ENCODE assay signal across 26 mouse cellular contexts in genomic region chr17:43136720-43137119, GRCm38 (mm10).
A peak's percentile ranks its signal among the peaks of the same experiment; 100 is the strongest.
DNase-seq lines count a peak whose midpoint lies in the region; ATAC-seq and TF ChIP-seq lines count a peak whose summit lies in the region.
"Had no signal": no experiment of that assay in that cellular context is flagged by ENCODE, and none has a peak within 500 bp of the region (broad histone marks: within the 10 kb centered on the region; RNA-seq: fewer than 3 reads in every experiment).

No protein-coding gene starts in this region.

- no peak overlapping the region for H3K9ac ChIP-seq in forebrain, postnatal 0 days
- no peak overlapping the region for H3K9ac ChIP-seq in forebrain, embryonic 11.5 days (ENCODE audit: low read length)
- no peak overlapping the region for H3K9ac ChIP-seq in midbrain, embryonic 14.5 days (replicated peaks; ENCODE audit: low read length)
- no peak overlapping the region for H3K9ac ChIP-seq in midbrain, embryonic 16.5 days (ENCODE audit: low read depth, low read length)
- H3K9ac ChIP-seq: embryonic facial prominence, embryonic 13.5 days; heart, embryonic 12.5 days; liver, embryonic 14.5 days; lung, embryonic 14.5 days; neural tube, embryonic 12.5 days had no signal

- no peaks in the 10 kb centered on the region for H3K9me3 ChIP-seq in forebrain, postnatal 0 days (ENCODE audit: low read length)
- H3K9me3 ChIP-seq in forebrain, embryonic 11.5 days (ENCODE audit: control insufficient read depth, low read length) = no peaks in the 10 kb centered on the region
- H3K9me3 ChIP-seq in midbrain, embryonic 14.5 days (ENCODE audit: control insufficient read depth, low read length) = no peaks in the 10 kb centered on the region
- no peaks in the 10 kb centered on the region for H3K9me3 ChIP-seq in midbrain, embryonic 10.5 days (replicated peaks)
- no peaks in the 10 kb centered on the region for H3K9me3 ChIP-seq in midbrain, embryonic 16.5 days (replicated peaks; ENCODE audit: control insufficient read depth, low read length, poor library complexity, severe bottlenecking)
- H3K9me3 ChIP-seq: embryonic facial prominence, embryonic 13.5 days; forebrain, embryonic 10.5 days; heart, embryonic 12.5 days; neural tube, embryonic 12.5 days had no signal

- DNase-seq in forebrain, postnatal 0 days = peak; percentile 13
- DNase-seq in forebrain, embryonic 11.5 days (ENCODE audit: low spot score) = no peak
- peak; percentile 13 for DNase-seq in midbrain, embryonic 14.5 days
- DNase-seq in midbrain, embryonic 10.5 days (ENCODE audit: low spot score) = no peak
- no peak for DNase-seq in kidney, adult 11 months
- DNase-seq: adrenal gland, adult 2 months; adrenal gland, postnatal 36 days; B cell, adult 2 months; cerebellum, adult 2 months; gastrocnemius, adult 2 months; gastrocnemius, postnatal 36 days; heart, adult 18-20 months; kidney, adult 9 months; kidney, postnatal 10 days; layer of hippocampus, adult 9-11 months; liver; lung, embryonic 14.5 days; lung, postnatal 14 days; right cerebral cortex, postnatal 4 days had no signal

- H3K27me3 ChIP-seq in forebrain, postnatal 0 days (ENCODE audit: insufficient read depth, low read length) = no peaks in the 10 kb centered on the region
- no peaks in the 10 kb centered on the region for H3K27me3 ChIP-seq in forebrain, embryonic 11.5 days (ENCODE audit: control insufficient read depth, insufficient read depth, low read length)
- H3K27me3 ChIP-seq in midbrain, embryonic 14.5 days (ENCODE audit: control insufficient read depth, insufficient read depth, low read length) = no peaks in the 10 kb centered on the region
- no peaks in the 10 kb centered on the region for H3K27me3 ChIP-seq in midbrain, embryonic 10.5 days (ENCODE audit: low read depth, poor library complexity, severe bottlenecking)
- no peaks in the 10 kb centered on the region for H3K27me3 ChIP-seq in midbrain, embryonic 16.5 days (ENCODE audit: control insufficient read depth, insufficient read depth, low read depth, low read length)
- H3K27me3 ChIP-seq: embryonic facial prominence, embryonic 13.5 days; heart, embryonic 12.5 days; neural tube, embryonic 12.5 days had no signal

- TF ChIP-seq CTCF in forebrain, postnatal 0 days (IDR thresholded peaks at IDR 0.05; ENCODE audit: low read depth) = no peak

- H3K36me3 ChIP-seq in forebrain, postnatal 0 days (ENCODE audit: insufficient read depth) = no peaks in the 10 kb centered on the region
- H3K36me3 ChIP-seq in forebrain, embryonic 11.5 days (ENCODE audit: control insufficient read depth, insufficient read depth, low read length) = no peaks in the 10 kb centered on the region
- H3K36me3 ChIP-seq in midbrain, embryonic 14.5 days (ENCODE audit: control insufficient read depth, insufficient read depth, low read length) = no peaks in the 10 kb centered on the region
- no peaks in the 10 kb centered on the region for H3K36me3 ChIP-seq in midbrain, embryonic 10.5 days
- H3K36me3 ChIP-seq in midbrain, embryonic 16.5 days (ENCODE audit: control insufficient read depth, insufficient read depth, low read length) = no peaks in the 10 kb centered on the region
- H3K36me3 ChIP-seq: embryonic facial prominence, embryonic 13.5 days; forebrain, embryonic 10.5 days; heart, embryonic 12.5 days; neural tube, embryonic 12.5 days had no signal

- H3K27ac ChIP-seq in forebrain, postnatal 0 days (ENCODE audit: low read depth, low read length) = no peak overlapping the region
- no peak overlapping the region for H3K27ac ChIP-seq in forebrain, embryonic 11.5 days (ENCODE audit: low read depth, low read length)
- no peak overlapping the region for H3K27ac ChIP-seq in midbrain, embryonic 14.5 days (replicated peaks; ENCODE audit: low read depth, low read length)
- no peak overlapping the region for H3K27ac ChIP-seq in midbrain, embryonic 10.5 days (replicated peaks)
- H3K27ac ChIP-seq in midbrain, embryonic 16.5 days (ENCODE audit: low read length) = no peak overlapping the region
- H3K27ac ChIP-seq: embryonic facial prominence, embryonic 13.5 days; forebrain, embryonic 10.5 days; gastrocnemius, adult 2 months; liver, embryonic 14.5 days; neural tube, embryonic 12.5 days had no signal

- H3K4me3 ChIP-seq in forebrain, postnatal 0 days (ENCODE audit: low read depth, low read length) = no peak overlapping the region
- no peak overlapping the region for H3K4me3 ChIP-seq in forebrain, embryonic 11.5 days (ENCODE audit: low read depth, low read length)
- H3K4me3 ChIP-seq in midbrain, embryonic 14.5 days (replicated peaks; ENCODE audit: low read depth, low read length) = no peak overlapping the region
- no peak overlapping the region for H3K4me3 ChIP-seq in midbrain, embryonic 10.5 days
- H3K4me3 ChIP-seq in midbrain, embryonic 16.5 days (ENCODE audit: low read depth, low read length) = no peak overlapping the region
- H3K4me3 ChIP-seq: embryonic facial prominence, embryonic 13.5 days; forebrain, embryonic 10.5 days; gastrocnemius, adult 2 months; heart, embryonic 12.5 days; neural tube, embryonic 12.5 days had no signal

- no peaks in the 10 kb centered on the region for H3K4me1 ChIP-seq in forebrain, postnatal 0 days (ENCODE audit: insufficient read depth)
- H3K4me1 ChIP-seq in forebrain, embryonic 11.5 days (replicated peaks; ENCODE audit: control insufficient read depth, insufficient read depth, low read length) = no peaks in the 10 kb centered on the region
- no peaks in the 10 kb centered on the region for H3K4me1 ChIP-seq in midbrain, embryonic 14.5 days (ENCODE audit: control insufficient read depth, insufficient read depth, low read length)
- 0 out of 2 replicates have a peak, but pooled peaks cover 2% of the 10 kb centered on the region for H3K4me1 ChIP-seq in midbrain, embryonic 10.5 days
- peaks cover 3% of the 10 kb centered on the region; the same call in 1 of the 2 replicates for H3K4me1 ChIP-seq in midbrain, embryonic 16.5 days (ENCODE audit: control insufficient read depth, insufficient read depth, low read length)
- H3K4me1 ChIP-seq: embryonic facial prominence, embryonic 13.5 days; forebrain, embryonic 10.5 days; heart, embryonic 12.5 days; neural tube, embryonic 12.5 days had no signal

- peak; percentile 55; the same call in 1 of the 2 replicates for ATAC-seq in forebrain, postnatal 0 days
- no peak for ATAC-seq in forebrain, embryonic 11.5 days (replicated peaks; ENCODE audit: low FRiP score)
- no peak for ATAC-seq in midbrain, embryonic 14.5 days (ENCODE audit: low FRiP score, low TSS enrichment)
- ATAC-seq in midbrain, embryonic 16.5 days = peak; percentile 67
- ATAC-seq: intestine, embryonic 16.5 days had no signal

- H3K4me2 ChIP-seq in forebrain, postnatal 0 days (ENCODE audit: low read depth) = no peak overlapping the region
- no peak overlapping the region for H3K4me2 ChIP-seq in forebrain, embryonic 11.5 days (ENCODE audit: low read depth, low read length, severe bottlenecking)
- no peak overlapping the region for H3K4me2 ChIP-seq in midbrain, embryonic 14.5 days (ENCODE audit: low read length)
- no peak overlapping the region for H3K4me2 ChIP-seq in midbrain, embryonic 16.5 days (ENCODE audit: low read length)
- H3K4me2 ChIP-seq: embryonic facial prominence, embryonic 13.5 days; heart, embryonic 12.5 days; lung, embryonic 14.5 days; neural tube, embryonic 12.5 days had no signal

- 58% methylated on average over 4 of the region's 4 CpGs for WGBS in forebrain, postnatal 0 days
- WGBS in forebrain, embryonic 11.5 days = 67% methylated on average over 4 of the region's 4 CpGs
- 62% methylated on average over 4 of the region's 4 CpGs for WGBS in midbrain, embryonic 14.5 days
- 71% methylated on average over 4 of the region's 4 CpGs for WGBS in midbrain, embryonic 10.5 days
- WGBS in midbrain, embryonic 16.5 days = 49% methylated on average over 4 of the region's 4 CpGs

Comparison
In these comparisons a context has a peak if more than half of its experiments do, and no peak if none do; other contexts are left out.
1. ATAC-seq: peak in forebrain, postnatal 0 days (single experiment) and midbrain, embryonic 16.5 days (single experiment); none in forebrain, embryonic 11.5 days (single experiment) and midbrain, embryonic 14.5 days (single experiment).
2. DNase-seq: peak in forebrain, postnatal 0 days (single experiment) and midbrain, embryonic 14.5 days (single experiment); none in forebrain, embryonic 11.5 days (single experiment), midbrain, embryonic 10.5 days (single experiment) and kidney, adult 11 months (single experiment).